Comparison of ENCODE assay signal across 35 mouse cellular contexts in genomic region chr6:110714943-110715342, GRCm38 (mm10).
"Had no signal": no experiment of that assay in that cellular context is flagged by ENCODE, and none has a peak within 500 bp of the region (broad histone marks: within the 10 kb centered on the region; RNA-seq: fewer than 3 reads in every experiment).

No protein-coding gene starts in this region.

- H3K9me3 ChIP-seq: heart, embryonic 10.5 days; heart, embryonic 12.5 days; heart, embryonic 13.5 days; heart, embryonic 15.5 days; hindbrain, embryonic 10.5 days; hindbrain, embryonic 12.5 days; hindbrain, embryonic 13.5 days; hindbrain, embryonic 15.5 days; intestine, embryonic 15.5 days; kidney, embryonic 15.5 days had no signal

- H3K27ac ChIP-seq: heart, embryonic 10.5 days; heart, embryonic 13.5 days; heart, embryonic 15.5 days; hindbrain, embryonic 10.5 days; hindbrain, embryonic 12.5 days; hindbrain, embryonic 13.5 days; hindbrain, embryonic 14.5 days; hindbrain, embryonic 15.5 days; hindbrain, postnatal 0 days; intestine, embryonic 15.5 days; kidney, embryonic 15.5 days; kidney, postnatal 0 days; layer of hippocampus, adult 2 months had no signal

- H3K9ac ChIP-seq: heart, embryonic 12.5 days; heart, embryonic 13.5 days; heart, embryonic 15.5 days; hindbrain, embryonic 12.5 days; hindbrain, embryonic 13.5 days; hindbrain, embryonic 14.5 days; hindbrain, embryonic 15.5 days; intestine, embryonic 15.5 days; kidney, embryonic 15.5 days had no signal

- DNase-seq: heart, postnatal 10 days; heart, postnatal 14 days; heart, postnatal 36 days; heart, postnatal 4 days; kidney, adult 11 months; kidney, adult 18-20 months; kidney, adult 2 months; kidney, adult 8-10 months; kidney, adult 9 months; kidney, postnatal 10 days; kidney, postnatal 14 days; kidney, postnatal 25 days; kidney, postnatal 36 days; kidney, postnatal 4 days; layer of hippocampus, adult 9-11 months; layer of hippocampus, postnatal 36 days had no signal

- H3K4me1 ChIP-seq: heart, embryonic 10.5 days; heart, embryonic 12.5 days; heart, embryonic 13.5 days; heart, embryonic 15.5 days; hindbrain, embryonic 10.5 days; hindbrain, embryonic 12.5 days; hindbrain, embryonic 13.5 days; hindbrain, embryonic 15.5 days; intestine, embryonic 15.5 days; kidney, embryonic 15.5 days had no signal

- H3K27me3 ChIP-seq: heart, embryonic 12.5 days; heart, embryonic 13.5 days; heart, embryonic 15.5 days; hindbrain, embryonic 12.5 days; hindbrain, embryonic 13.5 days; hindbrain, embryonic 15.5 days; intestine, embryonic 15.5 days; kidney, embryonic 15.5 days had no signal

- H3K4me2 ChIP-seq: heart, embryonic 11.5 days; heart, embryonic 12.5 days; heart, embryonic 13.5 days; heart, embryonic 15.5 days; hindbrain, embryonic 12.5 days; hindbrain, embryonic 13.5 days; hindbrain, embryonic 14.5 days; hindbrain, embryonic 15.5 days; intestine, embryonic 15.5 days; kidney, embryonic 15.5 days had no signal

- ATAC-seq: hindbrain, embryonic 16.5 days; hindbrain, postnatal 0 days; inflammation-experienced regulatory T-cells, adult 6 months; intestine, embryonic 15.5 days; intestine, embryonic 16.5 days; intestine, postnatal 0 days had no signal

- H3K4me3 ChIP-seq: heart, embryonic 10.5 days; heart, embryonic 12.5 days; heart, embryonic 13.5 days; heart, embryonic 15.5 days; hindbrain, embryonic 10.5 days; hindbrain, embryonic 12.5 days; hindbrain, embryonic 13.5 days; hindbrain, embryonic 15.5 days; intestine, embryonic 15.5 days; kidney, embryonic 15.5 days; layer of hippocampus, adult 2 months had no signal

- H3K36me3 ChIP-seq: heart, embryonic 10.5 days; heart, embryonic 12.5 days; heart, embryonic 13.5 days; heart, embryonic 15.5 days; hindbrain, embryonic 10.5 days; hindbrain, embryonic 12.5 days; hindbrain, embryonic 13.5 days; hindbrain, embryonic 15.5 days; intestine, embryonic 15.5 days; kidney, embryonic 15.5 days had no signal
